Mouse (Mus musculus) left cerebral cortex, postnatal 10 days (tissue): ENCODE data around the gene Cfl1. TPM values are rescaled to one million over a fixed set of nuclear protein-coding genes. Genes with fewer than 3 reads are reported as not detected.

Experiments used
- DNase-seq, 2 experiments: peaks; one replicate each; pipeline ENCODE4 v3.0.0; 2021 to 2022; ENCODE audit warnings: low spot score in 2 of 2, mixed read lengths in 1 of 2; ENCODE audit errors: extremely low spot score in 1 of 2
- intact Hi-C: fragments of 180-260 bp; cut with DNase I; formaldehyde crosslinking; loops from one replicate; pipeline ENCODE4 v1.15.1; 2025
- total RNA-seq, 2 experiments: library from RNA; stranded (reverse); gene quantifications; 2 replicates each; pipeline ENCODE4 v1.2.3; 2021

Gene Cfl1
- total RNA-seq, 2 experiments from 2014 or later: 1,943 to 1,967 TPM

GRCm38 (mm10) chr19:5512091-5513004 lies 22.1 kb downstream of the Cfl1 start:
- intact Hi-C loops: no loop called here
- DNase-seq: no peak

GRCm38 (mm10) chr19:5513005-5513349 lies 22.7 kb downstream of the Cfl1 start:
- intact Hi-C loops: no loop called here
- DNase-seq: no peak

GRCm38 (mm10) chr19:5515840-5516777 lies 25.9 kb downstream of the Cfl1 start:
- intact Hi-C loops: no loop called here
- DNase-seq: no peak

GRCm38 (mm10) chr19:5516906-5517505 lies 26.8 kb downstream of the Cfl1 start:
- DNase-seq: no peak
- intact Hi-C loops: no loop called here

- intact Hi-C loops: no loop called here
- DNase-seq: no peak
Observed at GRCm38 (mm10) chr19:5518721-5519120, 28.5 kb downstream of the Cfl1 start.

GRCm38 (mm10) chr19:5525204-5525603 lies 34.9 kb downstream of the Cfl1 start:
- intact Hi-C loops: no loop called here

GRCm38 (mm10) chr19:5529325-5530137 lies 39.3 kb downstream of the Cfl1 start:
- DNase-seq: peak; percentile 80 to 95
- intact Hi-C loops: loop anchor here (2.0 kb wide), 1 partner anchor 39 kb away; the partner anchor contains the start of gene Ap5b1

More at GRCm38 (mm10) chr19:5525204-5525603, 34.9 kb downstream of the Cfl1 start:
- DNase-seq: no peak

- no peak for DNase-seq
- intact Hi-C loops: no loop called here
Observed at GRCm38 (mm10) chr19:5530138-5530524, 39.9 kb downstream of the Cfl1 start.

- intact Hi-C loops: no loop called here
- no peak for DNase-seq
Observed at GRCm38 (mm10) chr19:5532520-5532919, 42.3 kb downstream of the Cfl1 start.

GRCm38 (mm10) chr19:5538786-5539185 lies 48.5 kb downstream of the Cfl1 start:
- DNase-seq: no peak

GRCm38 (mm10) chr19:5543362-5543761 lies 53.1 kb downstream of the Cfl1 start:
- no peak for DNase-seq
- intact Hi-C loops: no loop called here

More at GRCm38 (mm10) chr19:5538786-5539185, 48.5 kb downstream of the Cfl1 start:
- intact Hi-C loops: no loop called here

- DNase-seq: no peak
- intact Hi-C loops: no loop called here
Observed at GRCm38 (mm10) chr19:5544031-5544430, 53.8 kb downstream of the Cfl1 start.

Other genes with a start within 250 kb of the Cfl1 start
- gene Pacs1, start 217.3 kb upstream of the Cfl1 start, total RNA-seq: 10 to 100 TPM; 77.2 to 77.9 TPM
- 100 to 1,000 TPM; 185 to 193 TPM for gene Sf3b2, start 195.0 kb upstream of the Cfl1 start, total RNA-seq
- gene Gal3st3, start 192.1 kb upstream of the Cfl1 start, total RNA-seq: 10 to 100 TPM; 84.1 to 90.3 TPM
- gene Catsper1, start 154.7 kb upstream of the Cfl1 start, total RNA-seq: not detected
- gene Cst6, start 140.9 kb upstream of the Cfl1 start, total RNA-seq: 10 to 100 TPM; 10.4 to 13.8 TPM
- 10 to 100 TPM; 30.0 to 31.0 TPM for gene Eif1ad, start 123.7 kb upstream of the Cfl1 start, total RNA-seq
- gene Banf1, start 123.3 kb upstream of the Cfl1 start, total RNA-seq: 100 to 1,000 TPM; 113 to 124 TPM
- 10 to 100 TPM; 80.1 to 97.5 TPM for gene Sart1, start 101.8 kb upstream of the Cfl1 start, total RNA-seq
- not detected for gene Tsga10ip, start 87.9 kb upstream of the Cfl1 start, total RNA-seq
- 100 to 1,000 TPM; 188 to 190 TPM for gene Drap1, start 65.5 kb upstream of the Cfl1 start, total RNA-seq
- 10 to 100 TPM; 60.0 to 65.6 TPM for gene AI837181, start 65.3 kb upstream of the Cfl1 start, total RNA-seq
- not detected for gene Fosl1, start 42.9 kb upstream of the Cfl1 start, total RNA-seq
- gene Ccdc85b, start 32.6 kb upstream of the Cfl1 start, total RNA-seq: 10 to 100 TPM; 21.9 to 24.0 TPM
- gene Fibp, start 29.8 kb upstream of the Cfl1 start, total RNA-seq: 10 to 100 TPM; 89.9 to 90.4 TPM
- 1 to 10 TPM; 2.5 to 4.9 TPM for gene Ctsw, start 21.9 kb upstream of the Cfl1 start, total RNA-seq
- gene Efemp2, start 16.5 kb upstream of the Cfl1 start, total RNA-seq: 10 to 100 TPM; 18.3 to 18.6 TPM
- 10 to 100 TPM; 32.2 to 33.3 TPM for gene Mus81, start 2.1 kb upstream of the Cfl1 start, total RNA-seq
- gene 1700020D05Rik, start 13.3 kb downstream of the Cfl1 start, total RNA-seq: 1 to 10 TPM; 4.8 to 5.4 TPM
- gene Snx32, start 20.1 kb downstream of the Cfl1 start, total RNA-seq: 10 to 100 TPM; 76.9 to 77.8 TPM
- gene Ovol1, start 70.2 kb downstream of the Cfl1 start, total RNA-seq: not detected
- gene Ap5b1, start 77.6 kb downstream of the Cfl1 start, total RNA-seq: 1 to 10 TPM; 8.3 to 9.2 TPM
- gene Rnaseh2c, start 111.4 kb downstream of the Cfl1 start, total RNA-seq: 10 to 100 TPM; 68.2 to 71.7 TPM
- 10 to 100 TPM; 70.9 to 79.7 TPM for gene Kat5, start 119.8 kb downstream of the Cfl1 start, total RNA-seq
- 10 to 100 TPM; 21.3 to 21.9 TPM for gene Rela, start 147.0 kb downstream of the Cfl1 start, total RNA-seq
- 10 to 100 TPM; 24.6 to 26.5 TPM for gene Sipa1, start 173.3 kb downstream of the Cfl1 start, total RNA-seq
- gene Map3k11, start 198.3 kb downstream of the Cfl1 start, total RNA-seq: 10 to 100 TPM; 11.9 to 14.3 TPM
- 10 to 100 TPM; 69.0 to 82.7 TPM for gene Pcnx3, start 198.5 kb downstream of the Cfl1 start, total RNA-seq
- gene Kcnk7, start 213.9 kb downstream of the Cfl1 start, total RNA-seq: not detected
- gene Ehbp1l1, start 235.9 kb downstream of the Cfl1 start, total RNA-seq: 10 to 100 TPM; 50.4 to 52.0 TPM
- gene Fam89b, start 239.2 kb downstream of the Cfl1 start, total RNA-seq: 10 to 100 TPM; 46.6 to 47.6 TPM